Mouse (Mus musculus) megakaryocyte, embryonic 14.5 days (primary cell): ENCODE data around the gene Smyd3. TPM values are rescaled to one million over a fixed set of nuclear protein-coding genes. Genes with fewer than 3 reads are reported as not detected.

Source experiments
- H3K27me3 ChIP-seq: replicated peaks from 2 replicates; pipeline ENCODE3; 2012; ENCODE audit warnings: inconsistent platforms
- H3K36me3 ChIP-seq: replicated peaks from 2 replicates; pipeline ENCODE3; 2012; ENCODE audit warnings: low read length, inconsistent platforms, mixed read lengths
- H3K4me1 ChIP-seq: 2 replicates; pipeline ENCODE4 v1.6.1; 2012; ENCODE audit warnings: inconsistent platforms
- H3K4me3 ChIP-seq: replicated peaks from 2 replicates; pipeline ENCODE3; 2012; ENCODE audit warnings: moderate library complexity, mild to moderate bottlenecking, inconsistent platforms
- H3K9me3 ChIP-seq: 2 replicates; pipeline ENCODE4 v1.6.1; 2012; ENCODE audit warnings: inconsistent platforms
- FLI1 ChIP-seq: IDR thresholded peaks from 2 replicates; pipeline ENCODE4 v1.6.1; 2012; ENCODE audit warnings: low read length, inconsistent platforms, mixed read lengths
- GATA1 ChIP-seq: IDR thresholded peaks from 3 replicates; pipeline ENCODE4 v1.6.1; 2012; ENCODE audit warnings: mixed read lengths, low read length, inconsistent platforms, borderline replicate concordance
- polyA plus RNA-seq: library from polyadenylated mRNA; stranded (reverse); fragments of >175 nt; gene quantifications from 2 replicates; pipeline ENCODE4 v1.2.3, GENCODE M21; 2012; ENCODE audit warnings: low replicate concordance; ENCODE audit not compliant: insufficient read depth

Gene Smyd3
- polyA plus RNA-seq, 1 experiment, result 2.4 TPM

GRCm38 (mm10) chr1:178910951-178911350 lies 606.9 kb downstream of the Smyd3 start:
- TF ChIP-seq GATA1 (no peak), FLI1 (no peak)
- Histone ChIP-seq H3K9me3 (peaks cover 16% of the 10 kb centered on the region), H3K4me3 (no peak overlapping the region), H3K4me1 (no peaks in the 10 kb centered on the region), H3K27me3 (peaks cover 11% of the 10 kb centered on the region), H3K36me3 (no peaks in the 10 kb centered on the region)

Other genes with a start within 250 kb of the Smyd3 start
- gene Tfb2m, start 28.2 kb upstream of the Smyd3 start, polyA plus RNA-seq, result 5.7 and 6.8 TPM in 2 replicates
- gene Cnst, start 28.3 kb upstream of the Smyd3 start, polyA plus RNA-seq, result 4.7 and 7.3 TPM in 2 replicates
- gene Sccpdh, start 150.2 kb upstream of the Smyd3 start, polyA plus RNA-seq, result 0.57 TPM in 1 of 2 replicates, not detected in the other
- not detected in 2 replicates for gene Kif28, start 227.2 kb upstream of the Smyd3 start, polyA plus RNA-seq